Mouse (Mus musculus): ENCODE measurements at regions not wholly inside any gene's neighbourhood (a gene's known extent, or its start where the extent isn't known, plus 50 kb on each side); places are given as distances from the start of the nearest gene placed in this dataset.

DNA sequence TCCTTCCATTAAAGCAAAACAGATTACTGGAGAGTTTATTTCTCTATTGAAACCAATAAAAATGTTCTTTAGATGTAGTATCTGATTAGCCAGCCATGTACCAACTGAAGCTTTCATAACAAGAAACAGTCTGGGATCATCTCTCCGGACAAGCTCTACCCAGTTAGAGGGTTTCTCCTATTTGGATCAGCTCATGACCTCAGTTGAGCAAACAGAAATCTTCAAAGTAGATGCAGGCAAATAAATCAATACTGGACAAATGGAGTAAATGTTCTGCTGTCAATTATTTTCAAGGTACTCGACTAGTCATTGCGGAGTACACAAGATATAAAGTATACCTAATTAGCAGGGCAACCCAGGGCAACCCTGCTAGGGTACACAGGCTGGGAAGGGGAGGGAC, 67.4 kb downstream of the Avpr1a start:
- no peak for DNase-seq

DNA sequence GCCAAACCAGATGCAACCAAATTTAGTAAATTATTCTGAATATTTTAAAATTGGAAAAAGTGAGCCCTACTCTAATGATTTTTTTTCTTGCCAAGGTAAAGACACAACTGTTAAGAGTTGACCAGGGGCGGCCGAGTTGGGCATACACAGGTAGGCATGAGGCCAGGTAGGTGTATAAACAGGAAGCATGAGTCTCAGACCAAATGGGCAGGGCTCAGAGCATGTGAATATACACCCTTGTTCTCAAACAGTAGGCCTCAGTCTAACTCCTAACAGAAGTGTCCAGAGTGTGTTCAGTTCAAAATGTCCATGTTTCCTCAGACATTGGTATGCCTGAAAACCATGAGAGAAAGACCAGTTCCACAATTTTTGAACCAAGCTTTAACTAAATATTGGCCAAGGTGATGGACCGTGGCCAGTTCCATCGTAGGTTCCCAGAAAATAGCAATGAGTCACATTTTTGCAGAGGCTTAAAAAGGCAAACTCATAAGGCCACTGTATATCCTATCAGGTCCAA, 71.0 kb downstream of the Avpr1a start:
- DNase-seq = no peak

DNA sequence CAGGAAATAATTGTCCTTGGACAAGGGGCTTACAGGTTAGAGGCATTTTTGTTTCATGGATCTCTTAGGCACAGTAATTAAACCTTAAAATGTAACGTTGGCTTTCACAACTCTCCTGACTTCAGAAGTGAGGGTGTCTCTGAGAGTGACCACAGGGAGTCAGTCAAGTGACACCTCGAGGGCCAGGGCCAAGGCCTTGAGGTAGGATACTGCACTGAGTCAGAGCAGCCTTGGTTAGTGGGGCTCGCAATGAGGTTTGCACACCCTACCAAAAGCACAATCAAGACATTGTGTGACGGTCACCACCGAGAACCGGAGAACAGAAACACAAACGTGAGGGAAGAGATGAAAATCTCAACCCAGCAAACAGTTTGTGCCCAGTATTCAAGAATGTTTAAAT, 71.7 kb downstream of the Avpr1a start:
- DNase-seq = peak; percentile 27

DNA sequence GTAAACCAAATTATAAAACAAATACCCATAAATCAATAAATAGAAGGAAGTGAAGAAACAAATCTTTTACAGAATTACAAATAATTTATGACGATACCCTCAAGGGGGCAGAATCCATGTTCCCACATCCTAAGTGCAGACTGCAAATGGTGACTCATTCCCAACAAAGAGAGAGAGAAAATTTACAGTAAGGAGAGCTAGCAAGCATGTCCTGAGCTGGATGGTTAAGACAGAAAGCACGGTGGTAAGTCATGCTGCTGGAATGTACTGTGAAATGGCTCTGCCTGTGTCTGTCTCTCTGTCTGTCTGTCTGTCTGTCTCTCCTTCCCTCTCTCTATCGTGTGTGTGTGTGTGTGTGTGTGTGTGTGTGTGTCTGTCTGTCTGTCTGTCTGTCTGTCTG, 74.3 kb downstream of the Avpr1a start:
- DNase-seq = no peak

DNA sequence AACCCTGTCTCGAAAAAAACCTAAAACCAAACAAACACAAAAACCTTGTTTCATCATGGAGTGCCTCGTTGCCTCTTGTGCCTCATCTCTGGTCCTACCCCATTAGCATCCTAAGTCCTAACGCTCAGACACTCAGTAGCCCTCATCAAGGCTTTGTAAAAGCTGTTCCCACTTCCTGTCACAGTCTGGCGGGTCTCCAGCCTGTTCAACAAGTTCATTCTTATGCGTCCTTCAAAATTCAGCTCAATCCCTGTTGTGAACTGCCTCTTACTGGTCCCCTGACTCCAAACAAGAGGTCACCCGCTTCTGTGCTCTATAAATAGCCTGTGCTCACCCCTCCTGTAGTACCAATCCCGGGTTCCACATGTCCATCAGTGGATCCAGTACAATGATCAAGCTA, 77.1 kb downstream of the Avpr1a start:
- DNase-seq = no peak

DNA sequence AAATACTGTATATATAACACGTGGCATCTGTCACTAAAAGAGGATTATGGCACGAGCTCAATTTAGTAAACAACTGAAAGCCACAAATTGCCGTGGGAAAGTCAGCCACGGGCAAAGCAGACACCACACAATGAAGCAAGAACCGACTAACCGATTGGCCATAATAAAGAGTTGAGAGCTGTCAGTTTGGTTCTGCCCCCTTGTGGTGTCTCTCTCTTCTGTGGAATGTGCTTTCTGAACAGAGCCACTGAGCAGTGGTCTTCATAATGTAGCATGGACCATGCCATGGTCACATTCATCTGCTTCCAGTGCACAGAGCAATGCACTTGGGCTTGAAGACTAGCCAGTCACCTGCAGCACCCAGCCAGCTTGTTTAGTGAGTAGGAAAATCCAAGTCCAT, 77.5 kb downstream of the Avpr1a start:
- DNase-seq = no peak

DNA sequence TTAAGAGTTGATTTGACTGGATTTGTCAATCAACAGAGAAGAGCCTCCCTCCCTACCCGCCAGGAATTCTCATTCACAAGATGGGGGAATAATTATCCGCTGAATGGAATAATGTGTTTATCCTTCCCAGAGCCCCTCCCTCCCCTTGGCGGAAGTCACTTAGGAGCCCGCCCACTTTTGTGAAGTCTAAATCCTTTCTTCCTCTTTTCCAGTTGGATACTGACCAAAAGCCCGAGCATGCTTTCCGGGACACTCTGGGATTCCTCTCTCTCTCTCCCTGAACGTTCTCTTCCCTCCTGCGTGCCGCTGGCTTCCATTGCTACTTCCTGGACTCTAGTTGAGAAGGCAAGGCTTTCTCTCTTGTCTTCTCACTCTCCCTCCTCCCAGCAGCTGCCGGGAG, 79.9 kb downstream of the Avpr1a start:
- DNase-seq = peak; percentile 16

DNA sequence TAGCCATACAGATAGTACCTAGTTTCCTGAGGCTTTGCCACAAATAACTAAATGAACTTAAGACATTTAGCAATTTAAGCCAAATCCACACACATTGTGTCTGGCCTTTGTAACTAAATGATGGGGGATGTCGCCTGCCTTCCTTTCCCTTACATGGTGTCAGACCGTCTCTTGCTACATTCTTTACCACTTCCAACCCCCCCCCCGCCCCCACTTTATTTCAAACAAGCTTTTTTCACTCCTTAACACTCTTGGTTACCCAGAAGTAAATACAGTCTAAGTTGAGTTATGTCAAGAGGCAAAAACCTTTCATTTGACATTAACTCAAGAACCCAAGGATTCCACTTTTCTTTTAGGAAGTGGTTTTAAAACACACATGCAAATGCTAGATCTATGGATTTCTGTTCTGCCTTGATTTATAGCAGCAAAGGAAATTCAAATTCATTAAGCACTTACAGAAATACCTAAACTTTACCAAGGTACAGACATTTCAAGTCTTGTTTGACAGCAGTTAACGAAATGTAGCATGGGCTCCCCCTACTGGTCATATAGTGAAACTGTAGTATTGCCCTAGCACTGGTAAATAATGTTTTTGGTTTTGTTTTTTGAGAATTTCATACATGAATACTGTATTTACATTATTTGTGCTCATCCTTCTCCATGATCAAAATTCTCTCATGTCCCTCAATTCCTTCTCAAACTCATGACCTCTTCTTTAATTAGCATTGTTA, 80.8 kb downstream of the Avpr1a start:
- peak; percentile 43 for DNase-seq

DNA sequence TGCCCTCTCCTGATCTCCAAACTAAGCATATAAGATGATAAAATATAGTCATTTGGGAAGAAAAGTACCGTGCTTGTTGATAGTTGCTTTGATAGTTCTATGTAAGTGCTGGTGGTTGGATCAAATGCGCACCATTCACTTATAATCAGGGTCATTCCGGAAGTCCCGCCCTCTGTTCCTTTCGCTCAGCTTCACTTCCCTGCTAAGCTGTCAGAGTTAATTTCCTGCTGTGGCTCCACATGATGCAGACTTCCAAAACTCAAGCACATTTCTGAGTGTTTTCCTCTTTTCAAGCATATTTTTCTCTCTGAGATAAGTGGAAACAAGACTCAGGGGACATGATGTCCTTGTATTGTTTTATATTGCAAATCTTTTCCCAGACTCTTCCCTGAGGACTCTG, 86.4 kb downstream of the Avpr1a start:
- DNase-seq = no peak

DNA sequence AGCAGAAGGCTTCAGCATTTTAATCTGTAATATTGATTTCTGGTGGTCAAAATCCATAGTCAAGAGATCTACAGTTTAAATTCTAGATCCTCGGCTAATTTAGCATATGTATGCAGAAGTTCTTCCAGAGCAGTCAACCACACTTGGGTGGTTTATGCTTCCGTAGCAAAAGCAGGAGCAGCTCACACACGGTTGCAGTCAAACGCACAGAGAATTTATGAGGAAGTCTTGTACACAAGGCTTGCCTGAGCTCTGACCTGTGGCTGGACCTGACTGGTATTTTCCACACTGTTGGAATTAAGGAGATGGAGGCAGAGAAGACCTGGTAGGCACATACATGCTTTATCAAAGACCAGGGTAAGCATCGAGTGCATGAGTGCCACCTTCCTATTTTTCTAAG, 86.8 kb downstream of the Avpr1a start:
- no peak for DNase-seq

DNA sequence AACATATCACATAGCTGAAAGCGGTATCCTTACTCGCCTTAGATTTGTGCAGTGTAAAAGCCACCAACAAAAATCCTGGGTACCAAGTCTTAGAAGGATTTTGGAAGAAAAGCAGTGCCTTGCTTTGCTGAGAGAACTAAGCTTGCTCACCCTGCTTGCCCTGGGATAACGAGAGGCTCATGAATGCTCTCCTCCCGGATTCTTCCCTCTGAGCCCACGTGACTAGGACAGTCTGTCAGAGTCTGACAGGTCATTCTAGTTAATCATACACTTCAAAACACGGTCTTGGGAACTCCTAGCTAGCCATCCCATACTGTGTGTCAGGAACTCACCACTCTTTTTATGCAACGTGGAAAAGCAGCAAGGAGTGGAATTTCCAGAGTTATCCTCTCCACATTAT, 91.4 kb downstream of the Avpr1a start:
- no peak for DNase-seq

DNA sequence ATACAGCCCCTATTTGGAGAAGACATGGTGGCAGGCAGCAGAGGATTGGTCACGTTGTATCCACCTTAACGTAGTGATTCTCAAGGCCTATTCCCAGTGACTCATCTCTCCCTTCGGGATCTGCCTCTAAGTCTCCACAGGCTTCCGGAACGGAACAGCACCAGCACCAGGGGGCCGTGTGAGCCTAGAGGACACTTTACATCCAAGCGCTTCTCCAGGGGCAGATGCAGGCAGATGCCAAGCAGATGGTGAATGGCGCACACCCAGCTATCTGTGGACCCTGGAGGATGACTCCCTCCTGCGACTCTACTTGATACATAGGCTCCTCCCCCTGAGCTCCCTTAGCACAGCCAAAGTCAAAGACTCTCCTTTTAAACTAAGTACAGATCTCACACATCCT, 94.3 kb downstream of the Avpr1a start:
- peak; percentile 22 for DNase-seq

DNA sequence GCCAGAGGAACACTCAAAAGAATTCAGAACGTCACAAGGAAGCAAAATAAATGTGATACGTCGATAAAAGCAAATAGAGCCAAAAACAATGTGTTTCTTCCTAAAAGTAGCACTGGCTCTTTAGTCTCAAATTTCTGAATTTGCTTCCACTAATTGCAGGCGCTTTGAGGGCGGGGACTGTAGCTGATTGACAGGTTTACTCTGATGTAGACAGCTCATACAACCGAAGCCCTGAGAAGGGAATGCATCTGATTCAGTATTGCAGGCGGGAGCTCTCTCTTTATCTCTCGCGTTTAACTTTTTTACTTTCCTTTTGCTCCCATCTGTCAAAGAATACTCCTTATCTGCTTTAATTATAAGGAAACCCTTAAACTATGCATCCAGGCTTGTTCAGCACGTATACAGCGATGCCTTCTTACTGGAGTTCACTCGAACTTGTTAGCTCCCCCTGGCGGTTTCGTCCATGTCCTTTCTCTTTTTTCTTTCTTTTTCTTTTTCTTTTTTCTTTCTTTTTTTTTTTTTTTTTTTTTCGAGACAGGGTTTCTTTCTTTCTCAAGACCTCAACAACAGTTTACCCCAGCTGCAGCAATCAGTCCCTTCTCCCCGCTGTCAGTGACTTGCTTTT, 95.9 kb downstream of the Avpr1a start:
- peak; percentile 77 for DNase-seq

DNA sequence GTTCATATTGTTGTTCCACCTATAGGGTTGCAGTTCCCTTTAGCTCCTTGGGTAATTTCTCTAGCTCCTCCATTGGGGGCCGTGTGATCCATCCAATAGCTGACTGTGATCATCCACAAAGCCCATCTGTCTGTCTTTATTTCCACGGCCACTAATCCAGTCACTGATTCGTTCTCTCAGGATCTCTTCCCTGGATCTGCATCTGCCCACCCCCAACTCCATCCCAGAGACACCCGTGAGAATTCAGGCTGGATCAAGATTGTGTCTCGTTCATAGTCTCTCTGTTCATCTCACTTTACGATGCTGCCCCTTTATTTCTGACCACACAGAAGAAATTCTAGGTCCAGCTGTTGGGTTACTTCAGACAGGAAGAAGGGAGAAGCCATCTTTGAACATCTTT, 96.7 kb downstream of the Avpr1a start:
- DNase-seq = no peak

DNA sequence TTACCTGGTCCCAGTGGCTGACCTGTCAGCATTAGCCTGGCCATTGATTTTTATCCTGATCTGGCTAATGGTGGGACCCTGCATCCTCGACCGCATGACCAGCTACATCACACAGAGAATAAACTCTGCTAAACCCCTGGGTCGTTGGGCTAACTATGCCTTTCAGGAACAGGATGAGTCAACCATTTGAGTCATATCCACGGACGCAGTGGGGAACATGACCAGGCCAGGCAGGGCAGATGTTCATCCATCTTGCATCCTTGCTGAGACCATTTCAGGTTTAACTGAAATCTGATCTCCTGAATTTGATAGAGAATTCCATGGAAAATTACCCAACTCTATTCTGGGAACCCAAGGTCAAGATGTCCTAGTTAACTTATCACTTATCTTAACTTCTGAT, 103.3 kb downstream of the Avpr1a start:
- DNase-seq = peak; percentile 18

DNA sequence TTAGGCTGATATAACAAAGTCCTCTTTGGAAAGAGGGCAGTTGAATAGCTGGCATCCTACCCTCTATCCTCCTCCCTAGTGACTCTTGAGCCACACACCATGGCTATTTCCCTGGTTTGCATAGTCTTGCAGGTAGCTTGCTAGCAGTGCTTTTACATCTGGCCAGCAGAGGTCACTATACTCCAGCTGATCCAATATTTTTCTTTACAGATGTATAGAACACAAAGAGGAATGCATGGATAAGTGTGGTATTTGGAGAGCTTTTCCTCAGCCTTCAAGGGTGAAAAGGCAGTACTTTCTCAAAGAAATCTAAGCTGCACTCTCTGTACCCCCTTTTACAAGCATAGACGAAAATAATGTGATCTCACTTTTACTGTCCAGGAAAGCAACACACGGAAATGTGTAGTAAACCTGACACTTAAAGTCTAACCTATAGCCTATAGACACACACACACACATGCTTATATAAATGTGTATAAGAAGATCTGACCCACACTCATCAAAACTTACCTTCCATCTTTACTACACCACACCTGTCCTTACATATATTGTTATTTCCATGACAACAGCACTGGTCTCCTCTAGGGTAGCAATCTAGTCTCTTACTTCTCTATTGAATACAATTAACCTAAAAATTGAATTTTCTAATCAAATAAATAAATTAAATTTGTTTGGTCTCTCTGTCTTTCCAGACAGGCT, 105.0 kb downstream of the Avpr1a start:
- peak; percentile 59 for DNase-seq

DNA sequence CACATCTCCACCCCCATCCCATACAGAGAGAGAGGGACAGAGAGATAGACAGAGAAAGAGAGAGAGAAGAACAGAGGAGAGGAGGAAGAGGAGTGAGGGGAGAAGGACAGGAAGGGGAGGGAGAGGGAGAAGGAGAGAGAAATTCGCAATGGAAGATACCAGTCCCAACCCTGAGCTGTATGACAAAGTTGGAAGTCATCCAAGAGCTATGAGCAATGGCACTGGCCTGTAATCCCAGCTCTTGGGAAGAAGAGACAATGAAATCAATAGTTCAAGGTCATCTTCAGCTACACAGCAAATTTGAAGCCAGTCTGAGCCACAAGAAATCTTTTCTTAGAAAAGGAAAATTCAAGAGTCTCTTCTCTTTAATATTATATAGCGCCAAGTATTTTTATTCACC, 105.6 kb downstream of the Avpr1a start:
- no peak for DNase-seq

DNA sequence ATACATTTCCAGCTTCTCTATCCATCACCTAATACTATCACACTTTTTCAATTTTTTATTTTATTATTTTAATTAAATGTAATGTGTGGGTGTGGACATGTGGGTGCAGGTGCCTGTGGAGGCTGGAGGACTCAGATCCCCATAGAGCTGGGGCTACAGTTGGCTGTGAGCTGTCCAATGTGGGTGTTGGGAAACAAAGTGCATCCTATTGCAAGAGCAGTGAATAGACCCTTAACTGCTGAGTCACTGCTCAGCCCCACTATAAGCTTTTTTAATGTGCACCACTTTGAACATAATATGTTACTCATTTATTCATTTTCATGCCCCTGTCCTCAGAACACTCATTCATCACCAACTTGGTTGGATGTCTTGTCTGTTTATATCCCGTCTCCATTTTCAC, 110.4 kb downstream of the Avpr1a start:
- DNase-seq = no peak

DNA sequence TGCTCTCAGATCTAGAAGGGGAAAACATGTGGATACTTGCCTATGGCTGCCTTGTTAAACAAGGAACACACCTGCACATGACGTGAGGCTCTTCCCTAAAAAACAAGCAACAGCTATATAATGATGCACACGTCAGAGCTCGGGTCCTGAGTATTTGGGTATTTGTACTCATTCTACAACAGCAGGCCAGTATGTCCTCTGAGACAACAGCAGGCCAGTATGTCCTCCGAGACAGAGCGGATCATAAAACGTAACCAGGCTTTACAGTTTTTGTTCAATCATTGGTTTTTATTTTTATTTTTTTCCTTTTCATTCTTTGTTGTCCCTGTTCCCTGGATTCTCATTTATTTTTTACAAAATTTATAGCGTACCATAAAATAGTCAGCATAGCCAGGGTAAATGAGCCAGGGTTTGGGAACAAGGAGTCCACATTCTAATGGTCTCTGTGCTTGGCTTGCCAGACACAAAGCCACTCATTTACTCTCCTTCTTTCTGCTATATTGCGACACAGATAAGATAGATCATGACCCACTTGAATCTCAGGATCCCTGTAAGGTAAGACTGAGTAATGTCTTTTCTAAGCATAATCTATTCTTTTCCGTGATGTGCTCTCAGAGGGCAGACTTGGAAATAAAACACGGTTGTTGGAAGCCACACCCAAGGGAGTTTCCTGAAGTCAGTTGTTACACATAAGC, 111.8 kb downstream of the Avpr1a start:
- no peak for DNase-seq

DNA sequence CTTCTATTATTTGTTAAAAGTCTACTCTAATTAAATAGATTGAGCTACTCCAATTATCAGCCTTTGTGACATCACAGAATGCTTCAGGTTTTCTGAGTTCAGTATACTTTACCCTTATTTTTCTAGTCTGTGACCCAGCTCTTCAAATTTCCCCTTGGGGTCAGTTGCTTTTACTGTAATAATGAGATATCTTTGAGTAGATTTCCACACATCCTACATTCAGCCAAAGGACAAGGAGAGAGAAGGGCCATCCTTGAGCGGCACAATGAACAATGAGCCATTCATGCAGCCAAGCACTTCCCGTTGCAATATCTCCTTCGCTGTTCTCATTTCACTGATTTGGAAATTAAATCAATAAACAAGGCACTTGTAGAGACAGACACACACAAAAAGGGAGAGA, 113.6 kb downstream of the Avpr1a start:
- DNase-seq = no peak

DNA sequence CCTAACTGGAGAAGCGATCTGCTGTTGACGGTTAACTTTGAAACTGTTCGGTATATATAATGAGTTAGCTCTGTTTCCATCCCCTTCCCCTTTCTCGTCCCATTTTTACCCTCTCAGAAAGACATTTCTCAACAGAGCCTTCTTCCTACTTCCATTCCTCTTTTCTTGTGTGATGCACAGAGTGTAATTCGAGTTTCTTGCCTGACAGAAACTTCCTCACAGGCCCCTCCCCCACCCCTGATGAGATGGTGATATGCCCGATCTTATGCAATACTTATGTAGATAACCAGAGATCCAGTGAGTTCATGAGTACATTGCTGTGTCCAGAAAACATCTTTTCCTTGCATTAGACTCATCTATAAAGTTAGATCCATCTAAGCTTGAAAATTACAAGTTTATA, 114.2 kb downstream of the Avpr1a start:
- no peak for DNase-seq

DNA sequence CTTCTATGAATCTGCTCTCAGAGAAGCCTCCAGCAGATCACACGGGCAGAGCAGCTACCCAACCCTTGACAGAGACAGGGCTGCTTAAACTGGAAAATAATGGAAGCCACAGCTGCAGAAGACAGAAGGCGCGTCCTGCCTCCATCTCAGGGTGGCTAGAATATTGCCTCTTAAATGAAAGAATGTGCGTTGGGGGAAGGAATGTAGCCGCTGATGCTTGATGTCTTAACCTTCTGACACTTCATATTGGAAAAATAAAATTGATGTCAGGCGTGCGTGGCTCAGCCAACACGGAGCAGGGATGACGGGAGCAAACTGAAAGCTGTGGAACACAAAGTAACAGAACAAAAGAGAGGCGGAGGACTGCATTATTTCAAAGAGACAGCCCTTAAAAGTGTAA, 114.6 kb upstream of the Ppm1h start:
- DNase-seq = no peak

DNA sequence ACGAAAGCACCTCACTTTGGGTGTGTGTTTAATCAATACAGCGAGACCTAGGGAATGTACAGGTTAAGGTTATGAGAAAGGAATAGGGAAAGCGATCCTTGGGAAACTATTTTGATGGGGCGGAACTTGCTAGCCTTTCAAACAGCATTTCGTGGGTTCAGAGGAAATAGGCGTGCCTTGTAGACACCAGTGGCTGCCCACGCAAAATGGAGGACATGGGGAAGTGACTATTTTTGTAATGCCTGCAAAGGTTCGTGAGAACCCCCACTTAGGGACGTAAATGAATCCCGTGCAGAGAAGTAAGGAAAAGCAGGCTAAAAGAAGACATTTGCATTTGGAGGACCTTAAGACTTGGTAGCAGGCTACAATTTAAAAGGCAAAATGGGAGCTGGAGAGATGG, 114.1 kb upstream of the Ppm1h start:
- DNase-seq = no peak

Data from adrenal gland, postnatal 10 days (tissue).